Mouse (Mus musculus) urinary bladder, adult 18-20 months (tissue): ENCODE data around the gene Orc6.

ENCODE experiments used
- DNase-seq, 2 experiments: peaks; one replicate each; pipeline ENCODE4 v3.0.0; 2022; ENCODE audit warnings: low spot score in 2 of 2, mixed read lengths in 2 of 2

Gene Orc6

GRCm38 (mm10) chr8:85299434-85300077, at the start of gene Orc6, which contains the start of gene Vps35:
Orc6 (plus strand) TSS chr8:85299632.
Vps35 (minus strand) TSS chr8:85299802.
- peak; percentile 93 to 96 for DNase-seq

DNA sequence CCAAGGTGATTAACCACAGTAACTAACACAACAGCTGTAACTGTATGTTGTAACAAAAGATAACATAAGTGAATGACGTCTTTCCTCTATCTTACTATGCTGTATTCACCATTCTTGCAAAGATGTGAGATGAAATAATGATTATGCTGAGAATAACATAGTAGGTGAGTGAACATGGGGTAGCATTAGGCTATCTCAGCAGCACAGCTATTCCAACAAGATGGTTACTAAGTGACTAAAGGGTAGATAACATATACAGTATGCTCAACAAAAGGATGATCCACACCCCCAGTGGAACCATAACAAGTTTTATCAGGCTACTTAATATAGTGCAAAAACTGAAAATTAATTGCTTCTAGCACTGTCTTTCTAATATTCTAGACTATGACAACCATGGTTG, 12.6 kb upstream of the Orc6 start:
- DNase-seq = no peak

DNA sequence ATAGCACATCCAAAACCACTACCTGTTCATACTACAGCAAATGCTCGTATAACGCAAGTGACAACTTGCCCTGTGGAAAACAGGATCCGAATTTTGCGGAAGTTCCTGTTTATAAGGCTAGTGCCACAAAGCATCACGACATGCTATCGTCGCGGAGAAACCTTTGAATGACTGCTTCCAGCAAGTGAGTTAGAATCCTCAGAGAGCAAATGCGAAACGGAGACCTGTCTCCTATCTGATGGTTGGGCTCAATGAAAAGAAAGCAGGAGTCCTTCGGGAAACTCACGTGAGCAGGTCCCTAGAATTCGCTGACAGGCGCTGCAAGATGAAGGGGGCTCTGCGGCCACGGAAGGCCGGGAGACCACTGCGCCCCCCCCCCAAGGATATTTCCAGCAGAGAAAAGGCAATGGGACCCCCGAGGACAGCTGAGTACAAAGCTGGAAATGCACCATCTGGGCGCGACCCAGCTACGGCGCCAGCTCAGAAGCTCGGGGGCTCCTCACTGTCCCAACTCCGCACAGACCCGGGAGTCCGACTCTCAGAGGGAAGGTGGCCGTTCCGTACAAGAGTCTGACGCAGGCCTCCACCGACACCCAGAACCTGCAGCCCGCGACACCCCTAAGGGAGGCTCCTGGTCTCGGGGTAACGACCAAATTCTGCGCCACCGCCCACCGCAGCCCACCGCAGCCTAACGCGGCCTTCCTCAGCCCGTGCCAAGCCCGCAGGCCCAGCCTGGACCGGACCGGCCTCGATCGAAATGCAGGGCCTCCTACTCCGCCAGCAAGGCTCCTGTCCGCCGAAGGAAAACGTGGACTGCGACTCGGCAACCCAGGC, 615 bp upstream of the Orc6 start:
- peak in 1 of 2 experiments; percentile 23 for DNase-seq

GRCm38 (mm10) chr8:85301941-85302340, 2.5 kb downstream of the Orc6 start:
- DNase-seq = no peak

GRCm38 (mm10) chr8:85302931-85303330, 3.5 kb downstream of the Orc6 start:
- DNase-seq = no peak

- no peak for DNase-seq
Measured at GRCm38 (mm10) chr8:85303531-85303930, 4.1 kb downstream of the Orc6 start.

DNA sequence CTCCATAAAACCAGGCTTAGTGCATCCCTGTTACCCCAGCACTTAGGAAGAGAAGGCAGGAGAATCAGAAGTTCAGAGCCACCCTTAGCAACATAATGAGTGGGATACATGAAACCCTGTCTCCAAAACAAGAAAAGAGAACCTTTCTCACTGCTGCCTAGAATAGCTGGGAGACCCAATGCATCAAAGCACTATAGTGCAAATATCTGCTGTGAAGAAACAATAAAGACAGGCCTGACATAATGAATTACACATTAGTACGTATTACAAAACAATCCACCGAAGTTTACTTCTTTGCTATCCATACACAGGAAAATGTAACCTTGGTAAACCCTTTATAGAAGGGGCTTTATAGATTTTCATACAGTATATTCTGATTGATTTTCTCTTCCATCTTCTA, 9.1 kb downstream of the Orc6 start:
- no peak for DNase-seq

DNA sequence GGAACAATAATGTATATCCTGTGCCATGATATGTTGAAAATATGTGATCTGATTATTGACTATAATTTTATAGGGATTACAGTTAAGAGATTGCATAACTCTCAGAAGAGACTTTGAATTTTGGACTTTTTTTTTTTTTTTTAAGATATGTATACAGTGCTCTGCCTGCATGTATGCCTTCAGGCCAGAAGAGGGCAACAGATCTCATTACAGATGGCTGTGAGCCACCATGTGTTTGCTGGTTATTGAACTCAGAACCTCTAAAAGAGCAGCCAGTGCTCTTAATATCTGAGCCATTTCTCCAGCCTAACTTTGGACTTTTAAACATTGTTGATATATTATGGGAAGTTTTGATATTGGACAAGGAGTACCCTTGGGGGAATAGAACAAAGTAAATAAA, 12.3 kb downstream of the Orc6 start:
- no peak for DNase-seq

- DNase-seq = no peak
Measured at GRCm38 (mm10) chr8:85313036-85313435, 13.6 kb downstream of the Orc6 start.

DNA sequence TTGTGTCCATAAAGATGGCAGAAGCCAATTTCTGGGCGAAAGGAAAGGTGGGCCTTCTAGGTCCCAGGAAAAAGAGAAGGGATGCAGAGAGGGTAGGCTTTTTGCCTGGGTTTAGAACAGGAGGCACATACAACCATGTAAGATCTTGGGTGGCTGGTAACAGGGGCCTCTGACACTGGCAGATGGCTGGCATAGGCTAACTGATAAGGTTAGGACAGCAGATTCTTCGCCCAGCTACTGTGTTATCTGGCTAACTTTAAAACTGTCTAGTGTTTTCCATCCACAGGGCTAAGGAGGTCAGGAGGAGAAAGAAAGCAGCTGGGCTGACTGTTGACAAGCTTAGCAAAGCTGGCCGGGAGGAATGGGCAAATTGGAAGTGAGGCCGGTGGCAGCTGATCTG, 19.1 kb downstream of the Orc6 start:
- no peak for DNase-seq

DNA sequence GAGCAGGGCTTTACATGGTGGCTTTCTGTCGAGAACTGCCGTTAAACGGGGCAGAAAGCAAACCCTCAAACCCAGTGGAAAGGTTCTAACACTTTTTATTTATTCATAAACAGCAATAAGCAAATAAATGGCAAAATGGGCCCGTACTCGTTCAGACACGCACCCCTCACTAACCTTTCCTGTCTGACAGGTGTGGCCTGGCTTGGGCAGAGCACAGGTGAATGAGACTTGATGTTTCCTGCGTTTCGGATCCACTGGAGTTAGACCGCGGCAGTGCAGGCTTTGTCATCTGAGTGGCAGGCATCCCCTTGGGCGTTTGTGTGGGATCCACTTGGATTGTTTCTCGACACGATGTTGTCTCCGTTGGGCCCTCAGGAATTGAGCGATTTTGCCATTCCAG, 22.5 kb downstream of the Orc6 start:
- peak; percentile 43 to 64 for DNase-seq

DNA sequence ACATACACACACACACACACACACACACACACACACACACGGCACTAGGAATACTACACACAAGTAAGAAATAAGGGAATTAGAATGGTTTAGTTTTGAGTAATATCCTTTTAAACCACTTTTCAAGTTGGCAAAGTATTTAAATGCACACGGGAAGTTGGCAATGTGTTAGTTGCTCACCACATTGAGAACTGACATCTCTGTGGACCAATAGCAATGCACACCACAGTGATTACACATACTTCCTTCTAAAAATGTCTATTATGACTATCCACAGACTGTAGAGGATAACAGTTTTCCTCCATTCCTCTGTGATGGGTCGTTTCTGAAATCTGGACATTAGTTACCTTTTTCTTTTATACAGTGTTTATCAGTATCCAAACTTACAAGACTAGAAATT, 23.7 kb downstream of the Orc6 start:
- DNase-seq = no peak

DNA sequence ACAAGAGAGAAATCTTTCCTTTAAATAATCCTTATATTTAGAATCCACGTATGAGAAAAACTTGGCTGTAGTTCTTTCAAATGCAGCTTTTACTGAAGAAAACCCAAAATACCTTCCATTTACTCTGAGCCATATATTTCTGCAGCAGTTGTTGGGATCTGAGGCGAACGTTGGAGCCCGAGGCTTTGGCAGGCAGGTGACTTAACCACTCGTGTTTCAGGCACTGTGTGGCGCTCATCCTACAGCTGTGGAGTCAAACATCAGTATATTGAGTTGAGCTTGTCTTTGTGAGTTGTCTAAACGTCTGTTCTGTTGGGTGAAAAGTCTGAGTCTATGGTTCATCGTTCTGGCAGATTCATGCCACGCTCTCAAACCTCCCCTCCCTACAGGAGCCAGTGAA, 27.6 kb downstream of the Orc6 start:
- no peak for DNase-seq

GRCm38 (mm10) chr8:85329506-85329905, 30.1 kb downstream of the Orc6 start:
- no peak for DNase-seq

GRCm38 (mm10) chr8:85335105-85335504, 35.7 kb downstream of the Orc6 start:
- no peak for DNase-seq

GRCm38 (mm10) chr8:85336211-85336933, 36.9 kb downstream of the Orc6 start:
- DNase-seq = no peak

DNA sequence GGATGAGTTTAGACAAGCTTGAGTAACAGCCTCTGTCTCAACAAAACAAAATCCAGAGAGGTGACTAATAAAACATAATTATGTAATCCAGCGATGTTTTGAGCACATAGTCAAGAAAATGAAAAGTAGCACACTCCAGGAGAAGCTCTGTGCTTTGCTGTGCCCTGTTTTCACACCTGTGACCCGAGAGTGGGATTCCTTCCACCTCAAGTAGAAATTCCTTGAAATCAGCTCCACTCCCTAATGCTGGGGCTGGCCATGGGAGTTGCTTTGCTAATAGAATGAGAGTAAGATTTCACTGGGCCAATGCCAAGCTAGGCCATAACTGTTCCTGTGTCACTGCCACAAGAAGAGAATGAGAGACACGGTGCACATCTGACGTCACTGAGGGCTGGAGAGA, 38.2 kb downstream of the Orc6 start:
- DNase-seq = no peak

- no peak for DNase-seq
Measured at GRCm38 (mm10) chr8:85339871-85340573, 40.6 kb downstream of the Orc6 start.

- no peak for DNase-seq
Measured at GRCm38 (mm10) chr8:85353287-85353686, 53.9 kb downstream of the Orc6 start.
